Mouse (Mus musculus) telencephalon, adult 2 months (tissue): Measurements from ENCODE around the gene Apol11b.
"Not testable (repeated sequence)": the region's sequence is repeated elsewhere in the genome, so short reads cannot be mapped to it uniquely, and the experiment has no call there.

Experiments used
- DNase-seq: peaks from one replicate; pipeline ENCODE4 v3.0.0-alpha.2; 2011; ENCODE audit warnings: low read depth, low spot score

The Apol11b gene

DNA sequence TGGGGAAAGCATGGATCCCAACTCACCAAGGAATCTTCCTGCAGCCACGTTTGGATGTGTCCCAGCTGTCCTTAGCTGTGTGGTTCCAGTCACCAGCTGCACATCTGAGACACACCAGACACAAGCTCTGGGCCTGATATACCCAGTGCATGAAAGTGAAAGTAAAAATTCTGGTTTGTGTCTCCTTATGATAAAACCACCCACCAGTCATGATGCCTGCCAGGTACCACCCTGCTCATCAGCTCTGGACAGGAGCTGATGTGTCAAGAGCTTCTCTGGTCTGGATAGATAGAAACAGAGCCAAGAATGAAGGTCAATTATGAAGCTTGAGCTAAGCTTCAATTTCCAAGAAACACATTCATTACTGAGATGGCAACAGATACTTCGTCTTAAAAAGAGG lies at the start of gene Apol11b:
TSS of gene Apol11b (minus strand) at position 111 of the 400 bp plus-strand sequence.
- not testable (repeated sequence) for DNase-seq

DNA sequence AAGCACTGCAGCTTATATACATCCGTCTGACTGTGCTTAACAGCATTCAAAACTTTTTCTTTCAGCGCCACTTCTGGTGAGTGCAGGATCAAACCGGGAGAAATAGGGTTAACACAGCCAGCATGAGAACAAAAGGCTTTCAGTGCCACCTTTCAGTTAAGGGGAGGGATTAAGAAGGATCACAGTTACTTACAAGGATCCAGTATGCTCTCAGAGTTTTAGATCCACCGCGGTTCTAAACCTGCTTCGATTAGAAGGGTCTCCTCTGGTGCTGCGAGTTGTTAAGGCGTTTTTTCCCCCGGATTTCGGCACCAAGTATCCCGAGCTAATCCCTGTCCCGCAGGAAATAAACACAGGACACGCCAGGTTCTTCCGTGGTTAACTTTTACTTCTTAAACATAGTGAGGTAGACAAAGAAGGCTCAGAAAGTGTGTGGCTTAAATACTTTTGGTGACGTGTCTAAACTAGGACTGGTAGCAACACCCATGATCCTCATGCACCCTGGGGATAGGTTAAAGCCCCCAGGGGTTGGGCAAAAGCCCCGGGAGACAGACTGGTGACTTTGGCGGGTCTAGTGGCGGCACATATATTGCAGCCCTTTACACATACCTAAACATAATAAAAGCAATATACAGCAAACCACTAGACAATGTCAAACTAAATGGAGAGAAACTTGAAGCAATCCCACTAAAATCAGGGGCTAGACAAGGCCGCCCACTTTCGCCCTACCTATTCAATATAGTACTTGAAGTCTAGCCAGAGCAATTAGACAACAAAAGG lies 48.6 kb upstream of the Apol11b start:
- DNase-seq, result not testable (repeated sequence)

DNA sequence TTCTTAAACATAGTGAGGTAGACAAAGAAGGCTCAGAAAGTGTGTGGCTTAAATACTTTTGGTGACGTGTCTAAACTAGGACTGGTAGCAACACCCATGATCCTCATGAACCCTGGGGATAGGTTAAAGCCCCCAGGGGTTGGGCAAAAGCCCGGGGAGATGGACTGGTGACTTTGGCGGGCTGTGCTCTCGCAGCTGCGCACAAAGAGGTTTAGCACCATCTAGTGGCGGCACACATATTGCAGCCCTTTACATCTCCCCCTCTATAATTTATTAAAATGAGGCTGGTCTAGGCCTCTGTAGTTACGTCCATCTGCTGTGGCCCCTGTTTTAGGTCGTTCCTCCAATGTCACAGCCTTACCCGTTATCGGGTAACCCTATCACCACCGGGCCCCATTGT lies 40.9 kb upstream of the Apol11b start:
- not testable (repeated sequence) for DNase-seq

DNA sequence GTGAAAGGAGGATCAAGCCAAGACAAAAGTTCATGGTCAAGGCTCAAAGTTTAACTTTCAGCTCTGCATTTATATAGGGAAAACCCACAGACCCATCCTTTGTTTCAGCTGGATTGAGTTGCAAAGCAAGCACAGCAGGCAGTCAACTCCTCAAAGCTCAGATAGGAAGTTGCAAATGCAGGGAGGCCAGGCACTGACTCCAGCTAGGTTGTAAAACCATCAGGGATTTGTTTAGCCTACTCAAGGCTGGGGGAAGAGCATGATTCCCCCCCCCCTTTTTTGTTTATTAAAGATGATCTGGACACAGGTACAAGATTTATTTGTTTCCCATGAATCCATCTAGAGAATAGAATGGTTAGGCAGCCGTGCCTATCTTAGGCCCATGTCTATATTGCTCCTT lies 31.0 kb upstream of the Apol11b start:
- not testable (repeated sequence) for DNase-seq

DNA sequence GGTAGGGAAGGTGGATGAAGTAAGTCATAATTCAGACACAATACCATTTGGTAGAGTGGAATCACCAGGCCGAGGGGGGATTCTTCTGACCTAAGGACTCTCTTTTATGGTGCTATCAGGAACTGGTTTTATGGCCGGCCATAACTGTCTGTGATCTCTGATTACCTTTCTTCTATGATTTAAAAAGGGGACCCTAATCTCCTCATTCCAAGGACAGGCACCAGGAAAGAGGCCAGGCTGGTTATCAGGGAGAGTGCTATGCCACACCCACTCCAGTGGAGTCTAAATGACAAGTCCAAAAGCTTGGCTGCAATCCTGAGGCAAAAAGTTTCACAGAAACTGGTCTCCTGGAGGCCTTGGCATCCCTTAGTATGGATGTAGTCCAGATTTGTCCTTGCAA lies 18.8 kb upstream of the Apol11b start:
- not testable (repeated sequence) for DNase-seq

DNA sequence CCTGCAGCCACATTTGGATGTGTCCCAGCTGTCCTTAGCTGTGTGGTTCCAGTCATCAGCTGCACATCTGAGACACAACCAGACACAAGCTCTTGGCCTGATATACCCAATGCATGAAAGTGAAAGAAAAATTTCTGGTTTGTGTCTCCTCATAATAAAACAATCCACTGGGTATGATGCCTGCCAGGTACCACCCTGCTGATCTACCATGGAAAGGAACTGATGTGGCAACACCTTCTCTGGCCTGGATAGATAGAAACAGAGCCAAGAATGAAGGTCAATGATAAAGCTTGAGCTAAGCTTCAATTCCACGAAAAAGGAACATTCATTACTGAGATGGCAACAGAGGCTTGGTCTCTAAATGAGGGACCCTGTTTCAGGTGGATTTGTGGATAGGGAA lies 16.7 kb upstream of the Apol11b start:
- DNase-seq, result not testable (repeated sequence)

DNA sequence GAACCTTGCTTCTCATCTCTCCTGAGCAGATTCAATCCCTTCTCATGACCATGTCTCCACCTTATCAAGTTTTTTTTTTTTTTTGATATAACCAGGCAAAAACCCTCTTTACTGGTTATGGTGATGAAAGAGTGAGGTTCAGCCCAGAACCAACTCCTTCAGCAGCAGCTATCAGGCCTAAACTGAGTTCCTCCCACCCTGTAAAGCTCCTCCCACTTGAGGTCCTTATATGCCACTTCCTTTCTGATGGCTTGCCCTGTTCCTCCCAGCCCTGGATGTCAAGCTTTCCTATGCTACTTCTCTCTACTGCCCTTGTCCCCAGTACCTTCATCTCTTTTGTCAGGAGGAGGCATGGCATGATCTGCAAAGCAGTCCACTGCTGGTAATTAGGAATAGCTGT lies 8.1 kb upstream of the Apol11b start:
- not testable (repeated sequence) for DNase-seq

DNA sequence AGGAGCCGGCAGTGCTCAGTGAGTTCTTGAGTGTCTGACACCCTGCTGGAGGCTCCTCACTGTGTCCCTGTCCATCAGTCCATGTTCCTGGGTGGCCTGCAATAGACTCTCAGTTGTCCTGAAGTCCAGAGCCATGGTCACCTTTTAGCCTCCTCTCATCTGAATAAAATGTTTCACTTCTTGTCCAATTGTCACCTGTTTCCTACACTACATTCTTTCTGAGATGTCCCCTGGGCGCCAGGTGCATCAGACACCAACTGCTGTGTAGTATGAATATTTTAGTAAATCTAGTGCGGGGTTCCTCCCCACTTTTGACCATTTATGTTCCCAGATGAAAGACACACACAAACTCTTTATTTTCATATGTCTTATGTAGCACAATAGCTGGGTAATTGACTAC lies 13.3 kb downstream of the Apol11b start:
- not testable (repeated sequence) for DNase-seq

DNA sequence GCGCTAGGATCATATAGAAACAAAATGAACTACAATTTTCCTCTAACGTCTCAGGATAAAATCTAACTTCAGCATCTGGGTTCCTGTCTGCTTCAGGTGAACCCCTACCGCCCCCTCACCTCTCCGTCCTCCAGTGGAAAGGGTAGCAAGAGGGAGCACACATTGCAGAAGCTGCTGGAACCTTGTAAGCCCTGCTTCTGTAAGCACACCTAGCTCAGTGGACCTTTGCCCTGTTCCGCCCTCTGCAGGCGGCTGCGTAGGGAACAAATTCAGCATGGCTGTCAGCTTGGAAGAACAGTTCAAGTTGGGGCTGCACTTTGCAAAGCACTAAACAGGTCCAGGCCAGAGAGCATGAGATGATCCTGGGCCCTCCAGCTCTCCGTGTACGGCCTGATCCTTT lies 14.4 kb downstream of the Apol11b start:
- not testable (repeated sequence) for DNase-seq

DNA sequence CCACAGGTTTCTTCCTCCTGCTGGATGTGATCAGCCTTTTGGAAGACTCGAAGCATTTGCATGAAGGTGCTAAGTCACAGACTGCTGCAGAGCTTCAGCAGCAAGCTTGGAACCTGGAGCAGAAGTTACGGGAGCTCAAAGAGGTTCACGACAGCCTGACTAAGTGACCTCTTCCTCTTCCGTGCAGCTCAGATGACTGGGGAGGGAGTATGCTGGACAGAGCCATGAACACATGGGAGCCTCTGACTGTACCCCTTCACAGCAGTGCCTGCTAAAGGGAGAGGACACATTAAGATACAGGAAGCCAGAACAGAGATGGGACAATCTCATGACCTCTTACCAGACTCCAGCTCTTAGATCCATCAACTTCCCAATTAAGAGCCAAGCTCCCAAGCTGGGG lies 16.6 kb downstream of the Apol11b start:
- DNase-seq, result not testable (repeated sequence)

DNA sequence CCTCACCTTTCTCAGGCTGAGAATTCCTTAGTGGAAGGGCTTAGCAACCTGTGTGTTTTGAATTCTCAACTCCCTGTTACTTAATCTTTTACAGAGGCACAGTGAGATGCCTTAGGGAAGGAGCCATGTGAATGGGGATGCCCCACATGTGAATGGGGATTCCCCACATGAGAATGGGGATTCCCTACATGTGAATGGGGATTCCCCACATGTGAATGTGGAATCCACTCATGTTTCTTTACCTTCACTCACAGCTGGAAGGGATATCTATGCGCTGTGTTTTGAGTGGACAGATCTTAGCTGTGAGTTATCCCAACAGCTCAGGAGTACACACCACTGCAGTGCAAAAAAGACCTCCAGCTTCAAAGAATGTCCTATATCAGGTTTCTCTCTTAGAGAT lies 18.4 kb downstream of the Apol11b start:
- no peak for DNase-seq

DNA sequence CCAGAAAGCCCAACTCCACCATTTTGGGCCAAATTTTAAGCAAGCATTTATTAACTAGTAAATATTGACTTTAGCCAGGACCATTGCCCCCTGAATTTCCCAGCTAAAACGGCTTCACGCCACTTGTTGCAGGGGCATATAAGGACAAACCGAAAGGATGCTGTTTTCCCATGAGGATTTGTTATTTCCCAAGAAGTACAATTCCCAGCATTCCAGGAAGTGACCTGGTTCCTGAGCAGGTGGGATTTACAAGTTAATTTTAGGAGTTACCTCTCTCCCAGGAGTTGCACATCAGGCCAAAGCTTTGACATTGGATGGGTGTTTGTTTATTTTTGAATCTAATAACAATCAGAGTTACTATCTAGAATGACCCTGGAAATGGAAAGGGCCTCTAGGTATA lies 37.0 kb downstream of the Apol11b start:
- no peak for DNase-seq

DNA sequence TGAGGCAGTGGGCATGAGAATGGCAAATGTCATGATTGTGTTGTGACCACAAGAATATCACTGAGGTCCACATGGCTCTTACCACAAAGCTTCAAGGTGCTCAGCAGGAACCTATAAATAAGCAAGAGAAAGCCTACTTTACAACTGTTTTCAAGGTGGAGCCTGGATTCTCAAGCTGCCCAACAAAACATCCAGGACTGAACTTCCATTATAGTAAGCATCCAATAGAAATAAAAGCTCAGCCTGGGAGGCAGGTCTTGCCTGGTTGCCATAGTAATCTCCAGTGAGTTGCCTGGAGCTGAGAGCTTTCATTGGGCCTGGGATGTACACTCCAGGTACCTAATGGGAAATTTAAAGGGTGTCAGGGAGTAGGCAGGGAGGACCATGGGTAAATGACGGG lies 44.1 kb downstream of the Apol11b start, which contains the start of gene Gm36245:
TSS of gene Gm36245 (plus strand) at position 301 of the 400 bp plus-strand sequence.
- no peak for DNase-seq

DNA sequence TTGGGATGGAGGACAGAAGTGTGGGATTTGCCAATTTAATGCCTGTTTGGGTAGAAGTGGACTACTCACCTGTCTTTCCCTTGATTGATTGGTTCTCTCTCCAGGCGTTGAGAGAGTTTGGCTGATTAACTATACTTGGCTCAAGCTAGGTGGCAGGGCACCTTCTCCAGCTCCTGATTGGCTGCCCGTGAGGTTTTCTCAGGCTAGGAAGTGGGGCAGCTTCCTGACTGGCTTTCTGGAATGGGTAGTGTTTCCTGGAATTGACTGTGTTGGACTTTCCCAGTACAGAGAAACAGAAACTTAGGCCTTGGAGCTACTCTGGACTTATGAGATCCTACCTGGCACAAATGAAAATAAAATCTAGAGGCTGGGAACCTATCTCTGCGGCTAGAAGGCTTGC lies 44.7 kb downstream of the Apol11b start:
- DNase-seq, result no peak

DNA sequence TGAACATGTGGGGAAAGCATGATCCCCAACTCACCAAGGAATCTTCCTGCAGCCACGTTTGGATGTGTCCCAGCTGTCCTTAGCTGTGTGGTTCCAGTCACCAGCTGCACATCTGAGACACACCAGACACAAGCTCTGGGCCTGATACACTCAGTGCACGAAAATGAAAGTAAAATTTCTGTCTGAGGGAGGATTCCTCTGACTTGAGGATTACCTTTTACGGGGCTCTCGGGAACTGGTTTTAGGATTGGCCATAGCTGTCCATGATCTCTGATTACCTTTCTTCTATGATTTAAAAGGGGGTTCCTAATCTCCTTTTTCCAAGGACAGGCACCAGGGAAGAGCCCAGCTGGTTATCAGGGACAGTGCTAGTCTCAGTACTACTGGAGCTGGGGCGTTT lies 47.1 kb downstream of the Apol11b start, which contains the start of gene Apol10b:
TSS of gene Apol10b (minus strand) at position 165 of the 400 bp plus-strand sequence.
- DNase-seq, result no peak

DNA sequence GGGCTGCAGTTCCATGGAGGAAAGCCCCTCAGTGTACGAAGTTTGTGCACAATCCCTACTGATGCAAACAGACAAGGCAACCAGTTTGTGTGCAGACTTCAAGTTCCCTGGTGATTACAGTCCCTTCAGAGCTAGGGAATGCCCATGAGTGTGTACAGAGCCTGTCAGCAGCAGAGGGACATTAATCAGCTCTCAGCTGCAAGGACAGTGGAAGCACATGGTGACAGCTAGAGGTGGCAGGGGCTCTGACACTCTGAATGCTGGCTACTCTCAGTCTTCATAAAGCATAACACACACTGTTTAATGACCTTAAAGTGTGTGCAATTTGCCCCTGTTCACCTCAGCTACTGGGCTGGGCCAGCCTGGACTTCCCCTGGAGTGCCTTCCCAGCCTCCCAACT lies 49.5 kb downstream of the Apol11b start:
- DNase-seq, result no peak

DNA sequence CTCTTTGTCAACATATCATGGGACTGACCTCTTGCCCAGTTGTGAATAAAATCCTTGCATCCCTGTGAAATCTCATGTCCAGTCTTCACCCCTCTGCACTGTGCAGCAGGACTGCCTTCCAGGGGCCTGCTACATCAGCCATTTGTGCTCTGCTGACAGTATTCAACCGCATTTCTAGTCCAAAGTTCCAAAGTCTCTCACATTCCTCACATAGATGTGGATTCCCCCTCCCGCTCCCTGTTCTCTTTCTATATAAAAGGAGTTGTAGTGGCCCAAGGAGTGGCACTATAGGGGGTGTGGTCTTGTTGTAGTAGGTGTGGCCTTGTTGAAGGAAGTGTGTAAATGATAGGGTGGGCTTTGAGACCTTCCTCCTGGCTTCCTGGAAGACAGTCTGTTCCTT lies 52.2 kb downstream of the Apol11b start:
- DNase-seq, result no peak

DNA sequence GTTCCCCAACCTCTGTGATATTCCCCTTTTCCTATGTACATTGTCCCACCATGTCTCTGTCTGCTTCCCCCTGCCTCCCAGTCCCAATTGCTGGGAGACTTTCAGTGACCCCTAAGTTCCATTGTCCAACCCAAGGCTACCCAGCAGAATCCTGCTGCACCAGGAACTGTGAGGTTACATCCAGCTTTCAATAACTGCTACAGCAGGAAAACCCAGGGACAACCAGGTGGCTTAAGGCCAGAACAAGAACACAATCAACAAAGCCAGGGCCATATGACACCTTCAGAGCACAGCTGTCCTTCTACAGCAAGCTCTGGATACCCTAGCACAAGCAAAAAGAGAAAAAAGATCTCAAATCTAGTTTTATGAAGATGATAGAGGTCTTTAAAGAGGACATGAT lies 54.1 kb downstream of the Apol11b start:
- no peak for DNase-seq

DNA sequence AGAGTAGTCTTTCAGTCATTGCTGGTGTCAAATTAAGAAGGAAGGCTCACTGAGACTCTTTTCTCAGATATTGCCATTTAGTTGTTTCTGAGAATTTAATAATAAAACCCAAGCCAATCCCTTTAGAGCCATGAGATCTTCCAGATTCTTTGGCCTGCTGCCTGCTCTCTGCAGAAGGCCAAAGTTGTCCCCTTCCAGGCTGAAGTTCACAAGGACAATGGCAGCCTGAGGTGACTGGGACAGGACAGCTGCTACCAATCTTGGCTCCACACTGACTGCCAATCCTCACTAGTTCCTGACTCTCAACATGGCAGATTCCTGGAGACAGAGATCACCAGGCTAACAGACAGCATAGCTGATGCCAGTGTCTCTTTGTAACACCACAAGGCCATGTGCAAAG lies 56.1 kb downstream of the Apol11b start:
- no peak for DNase-seq
